Mouse (Mus musculus) CH12.LX (cell line): ENCODE results near the gene Wdr72.
A peak's percentile ranks its signal among the peaks of the same experiment; 100 is the strongest.

Source experiments
- CTCF ChIP-seq, 2 experiments: IDR thresholded peaks in 1 of 2; conservative IDR thresholded peaks in 1 of 2; 2 replicates each; pipeline ENCODE4 v1.5.1; 2011 to 2012; ENCODE audit warnings: low read depth in 2 of 2, low read length in 2 of 2, improper control_type of control experiment in 1 of 2, inconsistent platforms in 1 of 2, mild to moderate bottlenecking in 1 of 2, moderate library complexity in 1 of 2
- ELF1 ChIP-seq: IDR thresholded peaks from 2 replicates; pipeline ENCODE4 v1.6.1; 2014; ENCODE audit warnings: low read depth, mild to moderate bottlenecking, inconsistent platforms, low read length, improper control_type of control experiment
- MAX ChIP-seq: IDR thresholded peaks from 2 replicates; pipeline ENCODE4 v1.6.1; 2011; ENCODE audit warnings: low read length, improper control_type of control experiment

DNA sequence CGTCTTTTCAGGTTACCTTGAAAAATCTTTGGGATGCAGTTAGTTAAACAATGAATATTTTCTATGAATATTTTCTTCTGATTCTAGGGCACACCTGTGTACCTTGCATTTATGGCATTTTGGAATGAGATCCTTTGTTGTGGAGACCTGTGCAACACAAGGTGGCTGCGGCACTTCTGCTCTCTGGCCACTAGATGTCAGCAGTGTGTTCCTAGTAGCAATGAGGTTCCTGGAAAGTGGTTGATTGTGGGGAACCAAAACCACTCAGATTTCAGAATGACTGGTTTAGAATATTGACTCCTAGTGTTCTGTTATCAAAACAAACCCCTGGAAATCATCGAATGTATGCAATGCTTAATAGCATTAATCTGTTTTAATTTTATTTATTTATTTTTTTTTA is 31.7 kb downstream of the Wdr72 start:
- peak; percentile 87 to 88 for TF ChIP-seq CTCF (conservative IDR thresholded peaks at IDR 0.05 in 1 of 2, IDR thresholded peaks at IDR 0.05 in 1 of 2; ENCODE audit: low read depth in 2 of 2, low read length in 2 of 2)
- TF ChIP-seq ELF1: no peak
- TF ChIP-seq MAX: no peak
